Mouse (Mus musculus): ENCODE results near the gene 6430548M08Rik. TPM values are rescaled to one million over a fixed set of nuclear protein-coding genes. Genes with fewer than 3 reads are reported as not detected.

Gene 6430548M08Rik
- 4.9 and 8.6 TPM in 2 replicates for polyA plus RNA-seq (2012; rRNA removed)

DNA sequence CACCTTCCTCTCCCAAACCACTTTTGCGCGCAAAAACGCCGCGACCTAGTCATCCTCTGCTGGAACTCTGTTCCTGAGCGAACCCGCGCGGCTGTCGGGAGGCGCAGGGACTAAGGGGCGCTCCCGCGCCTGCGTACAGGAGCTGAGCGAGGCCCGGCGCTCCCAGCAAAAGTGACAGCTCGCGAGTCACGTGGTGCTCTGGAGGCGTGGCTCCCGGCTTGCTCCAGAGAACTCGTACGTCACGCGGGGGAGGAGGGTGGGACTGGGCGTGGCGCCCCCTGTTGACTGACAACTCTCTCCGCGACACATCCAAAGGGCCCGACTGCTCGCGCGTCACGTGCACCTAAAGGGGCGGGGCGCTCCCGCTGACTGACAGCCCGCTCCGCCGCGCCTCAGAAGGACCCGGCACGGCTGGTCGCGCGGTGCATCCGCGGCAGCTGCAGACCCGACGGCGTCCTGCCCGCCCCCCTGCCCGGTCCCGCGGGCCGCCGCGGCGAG, at the start of gene 6430548M08Rik:
TSS of gene 6430548M08Rik (plus strand) at position 395 of the 498 bp plus-strand sequence.
- Histone ChIP-seq H3K36me3 (ENCODE audit: control insufficient read depth, insufficient read depth, low read length) (no peaks in the 10 kb centered on the region), H3K27ac (ENCODE audit: control insufficient read depth, insufficient read depth, low read length) (no peak within 1 kb of the TSS), H3K4me3 (ENCODE audit: control insufficient read depth, insufficient read depth, low read length) (peak within 1 kb of the TSS; percentile 55), H3K4me1 (replicated peaks; ENCODE audit: control insufficient read depth, insufficient read depth, low read length) (peaks cover 13% of the 10 kb centered on the region), H3K27me3 (ENCODE audit: control insufficient read depth, insufficient read depth, low read length) (peaks cover 12% of the 10 kb centered on the region; the same call in 1 of the 2 replicates)
- TF ChIP-seq POLR2A (IDR thresholded peaks at IDR 0.05; ENCODE audit: control insufficient read depth, extremely low read depth, insufficient read depth, low read length, poor library complexity) (peak; percentile 58), CTCF (IDR thresholded peaks at IDR 0.05; ENCODE audit: borderline replicate concordance, control insufficient read depth, extremely low read depth, insufficient read depth, low read length, poor library complexity) (peak; percentile 49; the same call in 1 of the 2 replicates)
- peak; percentile 100 for DNase-seq
- WGBS, result under 1% methylated on average over 61 of the region's 61 CpGs

- DNase-seq, result no peak
- Histone ChIP-seq H3K27me3 (ENCODE audit: control insufficient read depth, insufficient read depth, low read length) (no peaks in the 10 kb centered on the region), H3K4me3 (ENCODE audit: control insufficient read depth, insufficient read depth, low read length) (no peak overlapping the region), H3K4me1 (replicated peaks; ENCODE audit: control insufficient read depth, insufficient read depth, low read length) (peaks cover 40% of the 10 kb centered on the region), H3K27ac (ENCODE audit: control insufficient read depth, insufficient read depth, low read length) (no peak overlapping the region), H3K36me3 (ENCODE audit: control insufficient read depth, insufficient read depth, low read length) (no peaks in the 10 kb centered on the region)
- no peak for TF ChIP-seq POLR2A (IDR thresholded peaks at IDR 0.05; ENCODE audit: control insufficient read depth, extremely low read depth, insufficient read depth, low read length, poor library complexity)
- 97% methylated on average over 8 of the region's 8 CpGs for WGBS
These were observed 48.3 kb upstream of the 6430548M08Rik start for GRCm38 (mm10) chr8:120065611-120066010.

- Histone ChIP-seq H3K27ac (ENCODE audit: control insufficient read depth, insufficient read depth, low read length) (no peak overlapping the region), H3K27me3 (ENCODE audit: control insufficient read depth, insufficient read depth, low read length) (no peaks in the 10 kb centered on the region), H3K4me3 (ENCODE audit: control insufficient read depth, insufficient read depth, low read length) (no peak overlapping the region), H3K4me1 (replicated peaks; ENCODE audit: control insufficient read depth, insufficient read depth, low read length) (peaks cover 41% of the 10 kb centered on the region), H3K36me3 (ENCODE audit: control insufficient read depth, insufficient read depth, low read length) (no peaks in the 10 kb centered on the region)
- 96% methylated on average over 4 of the region's 4 CpGs for WGBS
- no peak for DNase-seq
- TF ChIP-seq CTCF (IDR thresholded peaks at IDR 0.05; ENCODE audit: borderline replicate concordance, control insufficient read depth, extremely low read depth, insufficient read depth, low read length, poor library complexity) (no peak), POLR2A (IDR thresholded peaks at IDR 0.05; ENCODE audit: control insufficient read depth, extremely low read depth, insufficient read depth, low read length, poor library complexity) (no peak)
These were observed 47.7 kb upstream of the 6430548M08Rik start for GRCm38 (mm10) chr8:120066226-120066625.

- peak; percentile 42 for DNase-seq
- H3K36me3 ChIP-seq (ENCODE audit: control insufficient read depth, insufficient read depth, low read length), result no peaks in the 10 kb centered on the region
- peak overlapping the region; percentile 90 for H3K27ac ChIP-seq (ENCODE audit: control insufficient read depth, insufficient read depth, low read length)
- WGBS, result 23% methylated on average over 19 of the region's 19 CpGs
- 0 out of 2 replicates have a peak, but pooled peaks have one; percentile 11 for TF ChIP-seq POLR2A (IDR thresholded peaks at IDR 0.05; ENCODE audit: control insufficient read depth, extremely low read depth, insufficient read depth, low read length, poor library complexity)
- no peak for TF ChIP-seq CTCF (IDR thresholded peaks at IDR 0.05; ENCODE audit: borderline replicate concordance, control insufficient read depth, extremely low read depth, insufficient read depth, low read length, poor library complexity)
- H3K27me3 ChIP-seq (ENCODE audit: control insufficient read depth, insufficient read depth, low read length), result no peaks in the 10 kb centered on the region
- H3K4me1 ChIP-seq (replicated peaks; ENCODE audit: control insufficient read depth, insufficient read depth, low read length), result peaks cover 37% of the 10 kb centered on the region
- H3K4me3 ChIP-seq (ENCODE audit: control insufficient read depth, insufficient read depth, low read length), result no peak overlapping the region
These were observed 45.9 kb upstream of the 6430548M08Rik start for GRCm38 (mm10) chr8:120067936-120068668.

DNA sequence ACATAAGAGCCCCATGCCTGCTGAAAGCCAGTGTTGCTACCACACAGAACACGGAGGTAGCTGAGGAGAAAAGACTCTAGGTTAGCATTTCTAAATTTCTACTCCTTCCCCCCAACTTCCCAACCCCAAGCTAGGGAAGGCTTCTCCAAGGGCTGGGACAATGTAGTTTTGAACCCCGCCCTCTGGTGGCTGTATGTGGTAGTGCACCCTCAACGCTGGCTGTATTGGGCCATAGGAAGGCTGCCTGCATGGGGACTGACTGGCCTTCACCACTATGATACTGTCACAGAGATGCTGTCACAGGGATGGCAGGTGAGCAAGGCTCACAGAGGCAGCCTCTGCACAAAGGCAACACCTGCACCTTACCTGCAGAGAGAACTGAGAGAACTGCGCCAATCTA, 42.3 kb upstream of the 6430548M08Rik start:
- DNase-seq, result peak; percentile 77
- TF ChIP-seq CTCF (IDR thresholded peaks at IDR 0.05; ENCODE audit: borderline replicate concordance, control insufficient read depth, extremely low read depth, insufficient read depth, low read length, poor library complexity) (peak; percentile 82; the same call in 1 of the 2 replicates), POLR2A (IDR thresholded peaks at IDR 0.05; ENCODE audit: control insufficient read depth, extremely low read depth, insufficient read depth, low read length, poor library complexity) (no peak)
- H3K4me1 ChIP-seq (replicated peaks; ENCODE audit: control insufficient read depth, insufficient read depth, low read length), result peaks cover 25% of the 10 kb centered on the region
- H3K4me3 ChIP-seq (ENCODE audit: control insufficient read depth, insufficient read depth, low read length), result no peak overlapping the region
- 27% methylated on average over 4 of the region's 4 CpGs for WGBS
- H3K27ac ChIP-seq (ENCODE audit: control insufficient read depth, insufficient read depth, low read length), result no peak overlapping the region
- H3K27me3 ChIP-seq (ENCODE audit: control insufficient read depth, insufficient read depth, low read length), result no peaks in the 10 kb centered on the region
- no peaks in the 10 kb centered on the region for H3K36me3 ChIP-seq (ENCODE audit: control insufficient read depth, insufficient read depth, low read length)

DNA sequence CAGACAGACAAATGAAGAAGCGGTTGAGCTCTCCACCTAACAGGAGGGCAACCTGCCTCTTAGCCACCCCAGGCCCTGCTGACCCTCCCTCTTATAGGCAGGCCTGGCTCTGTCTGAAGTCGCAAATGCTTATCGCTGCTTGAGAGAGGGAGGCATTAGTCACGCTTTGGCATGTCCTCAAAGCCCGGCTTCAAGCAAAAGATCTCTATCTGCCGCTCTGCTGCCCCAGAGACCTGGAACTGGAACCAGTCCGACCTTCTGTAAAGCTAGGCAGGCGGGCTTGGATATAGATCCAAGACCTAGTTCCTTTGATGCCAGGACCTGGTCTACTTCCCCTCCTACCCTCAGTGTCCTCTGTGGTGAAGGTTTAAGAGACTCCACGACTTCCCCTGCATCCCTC, 41.7 kb upstream of the 6430548M08Rik start:
- 93% methylated on average over 9 of the region's 9 CpGs for WGBS
- no peak for TF ChIP-seq CTCF (IDR thresholded peaks at IDR 0.05; ENCODE audit: borderline replicate concordance, control insufficient read depth, extremely low read depth, insufficient read depth, low read length, poor library complexity)
- no peak for TF ChIP-seq POLR2A (IDR thresholded peaks at IDR 0.05; ENCODE audit: control insufficient read depth, extremely low read depth, insufficient read depth, low read length, poor library complexity)
- Histone ChIP-seq H3K36me3 (ENCODE audit: control insufficient read depth, insufficient read depth, low read length) (no peaks in the 10 kb centered on the region), H3K27me3 (ENCODE audit: control insufficient read depth, insufficient read depth, low read length) (no peaks in the 10 kb centered on the region), H3K27ac (ENCODE audit: control insufficient read depth, insufficient read depth, low read length) (no peak overlapping the region), H3K4me1 (replicated peaks; ENCODE audit: control insufficient read depth, insufficient read depth, low read length) (peaks cover 30% of the 10 kb centered on the region), H3K4me3 (ENCODE audit: control insufficient read depth, insufficient read depth, low read length) (no peak overlapping the region)
- DNase-seq, result no peak

Measured in thymus, adult 2 months (tissue).